Mouse (Mus musculus) skeletal muscle tissue, adult 2 months (tissue): ENCODE data around the gene Casp14.
"Not testable (repeated sequence)": the region's sequence is repeated elsewhere in the genome, so short reads cannot be mapped to it uniquely, and the experiment has no call there.

Experiments used
- DNase-seq: peaks from one replicate; pipeline ENCODE4 v3.0.0-alpha.2; 2012; ENCODE audit warnings: low read depth, low spot score

The Casp14 gene

GRCm38 (mm10) chr10:78670121-78670520 lies 48.0 kb downstream of the Casp14 start:
- DNase-seq, result not testable (repeated sequence)

- not testable (repeated sequence) for DNase-seq
These were observed 51.4 kb downstream of the Casp14 start for GRCm38 (mm10) chr10:78666696-78667095.

GRCm38 (mm10) chr10:78664546-78664945 lies 53.5 kb downstream of the Casp14 start:
- DNase-seq, result no peak
